Mouse (Mus musculus) bone marrow macrophage, adult 2 months (primary cell): ENCODE data around the gene E2f6. TPM values are rescaled to one million over a fixed set of nuclear protein-coding genes. Genes with fewer than 3 reads are reported as not detected.

Experiments used
- H3K27ac ChIP-seq: 2 replicates; pipeline ENCODE4 v1.5.1; 2012; ENCODE audit warnings: low read depth, low read length; ENCODE audit not compliant: insufficient read depth
- H3K4me1 ChIP-seq: 2 replicates; pipeline ENCODE4 v1.6.1; 2012; ENCODE audit warnings: low read length; ENCODE audit not compliant: control insufficient read depth, insufficient read depth
- H3K4me3 ChIP-seq: 2 replicates; pipeline ENCODE4 v1.5.1; 2012; ENCODE audit warnings: mild to moderate bottlenecking, low read length, moderate library complexity; ENCODE audit not compliant: insufficient read depth
- CTCF ChIP-seq: IDR thresholded peaks from 2 replicates; pipeline ENCODE4 v1.5.1; 2012; ENCODE audit warnings: low read depth, mild to moderate bottlenecking, low read length, moderate library complexity
- POLR2A ChIP-seq: IDR thresholded peaks from 2 replicates; pipeline ENCODE4 v1.6.1; 2012; ENCODE audit warnings: mild to moderate bottlenecking, low read depth, low read length, borderline replicate concordance
- polyA plus RNA-seq: library from polyadenylated mRNA; stranded (reverse); fragments of >200 nt; gene quantifications from 2 replicates; pipeline ENCODE4 v1.2.4, GENCODE M21; 2012; ENCODE audit not compliant: missing spikeins, insufficient read depth, insufficient read length

Gene E2f6
- polyA plus RNA-seq, 1 experiment: 19.0 TPM

DNA sequence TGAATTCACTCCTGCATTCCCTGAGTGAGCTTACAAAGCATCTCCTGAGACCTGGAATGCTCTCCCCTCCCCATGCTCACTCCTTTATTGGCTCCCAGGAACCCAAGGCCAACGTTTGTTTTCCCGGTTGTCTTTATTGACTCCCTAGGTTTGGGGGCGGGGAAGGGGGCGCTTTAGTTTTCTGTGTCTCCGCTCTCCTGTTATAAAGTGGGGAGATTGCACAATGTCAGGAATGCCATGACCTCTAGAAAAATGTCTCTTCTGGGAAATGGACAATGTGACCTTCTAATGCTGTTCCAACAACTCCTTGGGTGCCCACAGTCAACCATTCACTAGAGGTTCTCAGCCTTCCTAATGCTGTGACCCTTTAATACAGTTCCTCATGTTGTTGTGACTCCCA, 32.2 kb upstream of the E2f6 start:
- peaks cover 2% of the 10 kb centered on the region; the same call in 1 of the 2 replicates for H3K4me1 ChIP-seq
- no peak overlapping the region for H3K4me3 ChIP-seq
- no peak for TF ChIP-seq CTCF
- TF ChIP-seq POLR2A: no peak
- H3K27ac ChIP-seq: no peak overlapping the region

DNA sequence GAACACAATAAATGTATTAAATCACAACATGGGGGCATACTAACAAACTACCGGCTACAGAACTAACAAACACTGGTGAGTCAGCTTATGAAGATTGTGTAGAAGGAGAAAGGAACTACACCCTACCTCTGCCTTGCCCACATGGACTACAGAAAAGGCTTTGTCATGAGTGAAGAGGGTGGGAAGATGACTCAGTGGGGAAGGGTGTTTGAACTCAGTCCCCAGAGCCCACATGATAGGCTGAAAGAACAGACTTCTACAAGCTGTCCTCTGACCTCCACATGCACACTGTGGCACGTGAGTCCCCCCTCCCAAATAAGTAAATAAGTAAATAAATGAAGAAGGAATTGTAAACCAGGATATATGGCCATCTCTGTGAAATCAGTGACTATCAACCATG, 31.6 kb upstream of the E2f6 start:
- Histone ChIP-seq H3K27ac (no peak overlapping the region), H3K4me3 (no peak overlapping the region), H3K4me1 (peaks cover 2% of the 10 kb centered on the region; the same call in 1 of the 2 replicates)
- TF ChIP-seq CTCF (no peak), POLR2A (no peak)

DNA sequence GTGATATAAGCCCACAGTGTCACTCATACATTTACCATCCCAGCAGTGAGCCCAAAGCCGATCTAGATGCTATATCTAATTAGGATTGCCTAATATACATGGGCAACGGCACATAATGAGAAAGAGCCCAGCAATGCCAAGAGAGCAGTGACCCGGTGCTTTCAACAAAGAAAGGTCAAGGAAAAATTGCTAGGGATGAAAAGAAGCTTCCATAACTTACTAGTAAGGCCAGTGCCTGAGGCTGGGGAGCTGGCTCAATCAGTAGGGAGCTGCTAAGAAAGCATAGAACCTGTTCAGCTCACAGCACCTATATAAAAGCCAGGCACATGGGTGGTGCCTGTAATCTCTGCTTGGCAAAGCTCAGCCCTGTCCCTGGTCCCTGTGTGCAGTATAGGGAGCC, 30.4 kb upstream of the E2f6 start:
- H3K4me3 ChIP-seq: no peak overlapping the region
- H3K27ac ChIP-seq: no peak overlapping the region
- H3K4me1 ChIP-seq: peaks cover 2% of the 10 kb centered on the region; the same call in 1 of the 2 replicates
- TF ChIP-seq CTCF (no peak), POLR2A (no peak)

DNA sequence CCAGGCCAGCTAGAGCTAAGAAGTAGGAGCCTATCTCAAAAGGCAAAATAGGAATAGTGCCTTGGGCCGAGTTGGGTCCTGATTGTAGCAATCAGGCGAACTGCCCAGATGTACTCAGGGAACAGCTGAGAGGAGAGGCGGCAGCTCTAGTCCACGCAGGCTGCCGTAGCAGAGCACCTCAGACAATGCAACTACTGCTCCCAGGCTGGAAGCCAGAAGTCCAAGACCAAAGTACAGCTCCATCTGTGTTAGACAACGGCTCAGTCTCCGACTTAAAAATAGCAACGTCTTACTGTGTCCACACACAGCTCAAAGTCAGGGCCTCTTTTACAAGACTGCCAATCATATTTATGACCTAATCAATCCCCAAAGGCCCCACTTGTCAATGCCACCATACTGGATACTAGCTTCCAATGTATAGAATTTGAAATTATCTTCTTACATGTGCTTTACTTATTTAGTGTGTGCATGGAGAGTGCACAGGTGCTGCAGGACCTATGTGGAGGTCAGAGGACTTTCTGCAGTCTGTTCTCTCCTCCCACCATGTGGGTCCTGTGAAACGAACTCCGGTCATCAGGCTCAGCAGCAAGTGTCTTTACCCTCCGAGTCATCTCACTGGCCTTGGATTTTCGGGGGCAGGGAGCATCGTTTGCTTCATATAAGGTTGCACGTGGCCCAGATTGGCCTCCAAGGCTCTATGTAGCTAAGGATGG, 29.6 kb upstream of the E2f6 start:
- Histone ChIP-seq H3K4me3 (no peak overlapping the region), H3K4me1 (peaks cover 2% of the 10 kb centered on the region; the same call in 1 of the 2 replicates), H3K27ac (no peak overlapping the region)
- TF ChIP-seq CTCF: no peak
- TF ChIP-seq POLR2A: no peak

DNA sequence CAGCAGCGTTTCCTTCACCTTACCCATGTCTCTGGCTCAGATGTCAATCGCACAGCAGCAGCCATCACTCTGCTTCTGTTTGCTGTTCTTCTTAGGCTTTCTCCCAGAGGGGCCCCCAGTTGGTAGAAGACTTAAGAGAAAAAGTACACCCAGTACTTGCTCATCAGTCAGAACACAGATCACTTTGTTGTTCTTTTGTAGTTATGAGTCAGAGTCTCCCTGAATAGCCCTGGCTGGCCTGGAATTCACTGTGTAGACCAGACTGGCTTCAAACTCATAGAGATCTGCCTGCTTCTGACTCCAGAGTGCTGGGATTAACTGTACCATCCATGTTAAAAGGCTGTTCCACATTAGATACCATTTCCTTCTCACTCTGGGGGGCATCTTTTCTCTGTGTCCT, 22.2 kb upstream of the E2f6 start:
- TF ChIP-seq POLR2A (no peak), CTCF (no peak)
- H3K4me1 ChIP-seq: no peaks in the 10 kb centered on the region
- H3K27ac ChIP-seq: no peak overlapping the region
- no peak overlapping the region for H3K4me3 ChIP-seq

DNA sequence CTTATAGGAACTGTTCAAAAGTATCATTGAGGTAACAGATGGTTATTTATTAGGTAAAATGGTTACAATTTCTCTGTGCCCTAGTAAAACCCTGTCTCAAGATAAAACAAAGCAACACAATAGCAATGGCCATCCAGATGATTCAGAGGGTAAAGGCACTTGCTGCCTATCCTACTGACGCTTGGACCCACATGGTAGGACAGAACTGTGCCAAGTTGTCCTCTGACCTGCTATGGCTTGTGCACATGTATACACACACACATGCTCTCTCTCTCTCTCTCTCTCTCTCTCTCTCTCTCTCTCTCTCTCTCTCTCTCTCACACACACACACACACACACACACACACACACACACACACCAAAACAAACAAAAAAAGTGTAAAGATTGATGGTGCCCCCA, 21.6 kb upstream of the E2f6 start:
- TF ChIP-seq POLR2A (no peak), CTCF (no peak)
- Histone ChIP-seq H3K4me3 (no peak overlapping the region), H3K4me1 (no peaks in the 10 kb centered on the region), H3K27ac (no peak overlapping the region)

DNA sequence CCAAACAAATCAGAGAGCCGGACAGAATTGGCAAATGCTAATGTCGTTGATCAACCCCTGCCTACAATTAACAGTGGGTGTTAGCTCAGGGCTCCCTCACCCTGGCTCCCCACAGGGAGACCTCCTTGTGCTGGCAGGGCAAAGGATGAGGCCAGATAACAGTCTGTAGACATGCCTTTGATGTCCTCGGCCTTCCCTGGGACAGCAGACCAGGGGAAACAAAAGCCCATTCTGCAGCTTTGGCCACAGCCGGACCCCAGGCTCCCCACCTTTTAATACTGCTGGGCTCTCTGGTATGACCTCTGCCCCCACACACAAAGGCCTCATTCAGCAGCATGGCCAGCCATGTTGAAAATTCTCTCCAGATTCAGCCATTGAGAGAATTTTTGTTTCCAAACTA, 21.0 kb upstream of the E2f6 start:
- H3K27ac ChIP-seq: no peak overlapping the region
- H3K4me1 ChIP-seq: no peaks in the 10 kb centered on the region
- TF ChIP-seq CTCF (no peak), POLR2A (no peak)
- no peak overlapping the region for H3K4me3 ChIP-seq

DNA sequence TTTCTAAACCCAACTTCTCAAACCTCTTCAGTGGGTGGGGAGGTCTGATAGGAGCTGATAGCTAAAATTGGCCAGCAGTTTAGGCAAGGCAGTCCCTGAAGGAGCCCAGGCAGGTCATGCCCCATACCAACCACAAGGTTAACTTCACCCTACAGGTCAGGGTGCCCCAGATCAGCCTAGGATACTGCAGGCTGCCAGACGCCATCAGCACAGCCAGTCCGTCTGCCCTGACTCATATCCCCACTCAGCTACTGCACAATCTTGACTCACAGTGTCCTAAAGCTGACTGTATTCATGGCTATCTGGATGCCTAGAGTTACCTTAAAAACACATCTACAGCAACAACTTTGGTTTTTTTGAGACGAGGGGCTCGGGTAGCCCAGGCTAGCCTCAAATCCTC, 20.3 kb upstream of the E2f6 start:
- TF ChIP-seq CTCF (no peak), POLR2A (no peak)
- no peak overlapping the region for H3K4me3 ChIP-seq
- no peaks in the 10 kb centered on the region for H3K4me1 ChIP-seq
- no peak overlapping the region for H3K27ac ChIP-seq

DNA sequence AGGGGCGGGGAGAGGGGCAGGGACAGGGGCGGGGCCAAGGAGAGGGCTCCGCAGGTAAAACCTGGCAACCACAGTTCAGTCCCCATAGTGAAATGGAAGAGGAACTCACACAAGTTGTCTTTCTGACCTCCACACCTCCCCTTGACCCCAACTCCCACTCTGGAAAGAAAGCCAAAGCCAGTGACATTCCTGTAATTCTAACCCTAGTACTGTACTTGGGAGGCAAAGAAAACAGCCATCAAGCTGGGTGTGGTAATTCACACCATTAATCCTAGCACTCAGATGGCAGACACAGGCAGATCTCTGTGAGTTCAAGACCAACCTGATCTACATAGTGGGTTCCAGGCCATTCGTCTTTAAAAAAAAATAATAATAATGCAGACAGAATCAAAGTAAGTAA, 17.4 kb upstream of the E2f6 start:
- no peak for TF ChIP-seq CTCF

DNA sequence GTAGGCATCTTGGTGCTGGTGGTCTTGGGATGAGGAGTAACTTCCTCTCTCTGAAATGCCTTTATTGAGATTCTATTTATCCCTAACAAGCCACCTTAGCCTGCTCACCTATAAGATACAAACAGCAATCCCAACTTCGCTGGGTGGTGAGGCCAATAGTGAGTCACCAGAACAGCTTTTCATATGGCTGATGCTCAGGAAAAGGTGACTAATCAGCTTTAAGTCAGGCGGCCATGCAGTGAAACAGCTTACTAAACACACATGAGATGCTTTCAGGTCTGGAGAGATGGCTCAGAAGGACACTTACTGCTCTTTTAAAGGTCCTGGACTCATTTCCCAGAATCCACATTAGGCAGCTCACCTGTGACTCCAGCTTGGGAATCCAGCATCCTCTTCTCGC, 15.0 kb upstream of the E2f6 start:
- TF ChIP-seq CTCF (no peak), POLR2A (no peak)
- H3K4me3 ChIP-seq: no peak overlapping the region
- no peak overlapping the region for H3K27ac ChIP-seq
- H3K4me1 ChIP-seq: no peaks in the 10 kb centered on the region

More for the DNA sequence above, 17.4 kb upstream of the E2f6 start:
- H3K4me3 ChIP-seq: no peak overlapping the region
- H3K27ac ChIP-seq: no peak overlapping the region
- H3K4me1 ChIP-seq: no peaks in the 10 kb centered on the region
